Mouse (Mus musculus): ENCODE data around the gene Kdm2b. TPM values are rescaled to one million over a fixed set of nuclear protein-coding genes. Genes with fewer than 3 reads are reported as not detected.

The Kdm2b gene
- total RNA-seq, 1 experiment: 68.6 TPM

DNA sequence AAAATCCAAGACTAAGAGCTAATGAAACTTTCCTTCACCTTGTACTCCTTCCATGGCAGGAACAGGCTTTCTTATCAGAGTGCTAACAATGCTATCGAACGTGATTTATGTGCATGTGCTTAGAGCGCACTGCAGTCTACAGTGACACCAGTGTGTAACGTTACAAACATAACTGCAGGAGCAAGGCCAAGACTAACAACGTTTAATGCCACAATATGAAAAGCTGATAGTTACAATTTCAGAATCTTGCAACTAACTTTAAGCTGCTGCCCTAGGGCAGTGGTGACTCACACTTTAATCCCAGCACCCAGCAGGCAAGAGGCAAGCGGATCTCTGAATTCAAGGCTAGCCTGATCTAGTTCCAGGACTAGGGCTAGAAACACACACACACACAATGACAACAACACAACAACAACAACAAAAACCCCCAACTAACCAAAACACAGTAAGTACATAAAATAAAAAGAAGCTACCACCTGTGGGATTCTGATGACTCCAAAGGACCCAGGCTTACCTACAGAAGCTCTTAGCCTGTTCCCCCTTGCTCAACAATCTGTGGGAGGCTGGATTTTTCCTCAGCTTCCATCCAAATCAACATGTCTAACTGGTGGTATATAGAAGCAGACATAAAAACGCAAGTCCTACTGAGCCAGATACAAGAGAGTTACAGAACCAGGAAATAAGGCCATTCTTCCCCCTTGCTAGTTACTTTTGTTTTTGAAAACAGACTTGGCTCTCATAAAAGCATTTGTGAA, 104.9 kb downstream of the Kdm2b start:
- no peaks in the 10 kb centered on the region for H3K9me3 ChIP-seq (ENCODE audit: control insufficient read depth, insufficient read depth, low read depth, low read length)
- no peak for DNase-seq (ENCODE audit: low read depth, low spot score)
- H3K4me3 ChIP-seq (ENCODE audit: insufficient read depth in 1 of 2, low read depth in 1 of 2, low read length in 2 of 2, poor library complexity in 1 of 2, severe bottlenecking in 1 of 2): no peak overlapping the region
- no peak overlapping the region for H3K9ac ChIP-seq (ENCODE audit: insufficient read depth, low read depth, low read length, poor library complexity, severe bottlenecking)
- H3K4me1 ChIP-seq (ENCODE audit: control insufficient read depth in 2 of 2, insufficient read depth in 2 of 2, low read length in 2 of 2, poor library complexity in 1 of 2): peaks cover 5 to 25% of the 10 kb centered on the region in 2 experiments; a peak in 3 of 4 replicates
- H3K27ac ChIP-seq (ENCODE audit: insufficient read depth, low read depth, low read length, poor library complexity, severe bottlenecking): no peak overlapping the region
- peaks cover 31% of the 10 kb centered on the region for H3K36me3 ChIP-seq (ENCODE audit: control insufficient read depth, insufficient read depth, low read length, poor library complexity, severe bottlenecking)
- TF ChIP-seq HCFC1 (IDR thresholded peaks at IDR 0.05; ENCODE audit: borderline replicate concordance, insufficient read depth, low read length) (no peak), ZNF384 (IDR thresholded peaks at IDR 0.05; ENCODE audit: low read depth, low read length) (no peak), CHD2 (IDR thresholded peaks at IDR 0.05; ENCODE audit: low read depth, low read length) (no peak), MAFK (IDR thresholded peaks at IDR 0.05; ENCODE audit: insufficient read depth, low read depth, low read length) (no peak), ZC3H11A (IDR thresholded peaks at IDR 0.05; ENCODE audit: borderline replicate concordance, low read depth, low read length) (no peak)
- in situ Hi-C loops (cut with MboI; ENCODE audit: low sequenced_read_pairs in 2 of 2, unreplicated experiment in 2 of 2): no loop called here

DNA sequence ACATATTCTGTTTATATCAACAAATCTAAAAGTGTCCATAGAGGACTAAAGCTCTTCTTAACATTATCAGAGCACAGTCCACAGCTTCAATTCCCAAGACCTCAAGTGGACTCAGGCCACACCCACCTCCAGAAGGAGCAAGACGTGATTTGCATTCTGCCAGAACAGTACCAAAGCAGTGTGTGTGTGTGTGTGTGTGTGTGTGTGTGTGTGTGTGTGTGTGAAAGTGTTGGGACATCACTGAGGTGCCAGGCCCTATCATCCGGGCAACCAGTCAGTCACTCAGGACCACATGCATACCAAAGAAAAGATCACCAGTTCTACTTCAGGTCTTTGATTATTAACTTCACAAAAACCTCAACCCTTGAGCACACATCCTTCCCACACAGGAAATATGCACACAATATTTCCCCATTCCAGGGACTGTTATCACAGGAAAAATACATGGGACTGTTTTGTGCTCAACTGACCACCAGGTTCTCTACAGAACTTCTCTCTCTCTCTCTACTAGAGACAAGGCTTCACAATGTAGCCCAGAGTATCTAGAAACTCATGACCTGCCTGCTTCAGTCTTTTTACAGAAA, 105.9 kb downstream of the Kdm2b start:
- no peak for DNase-seq (ENCODE audit: low read depth, low spot score)
- H3K9ac ChIP-seq (ENCODE audit: insufficient read depth, low read depth, low read length, poor library complexity, severe bottlenecking): no peak overlapping the region

DNA sequence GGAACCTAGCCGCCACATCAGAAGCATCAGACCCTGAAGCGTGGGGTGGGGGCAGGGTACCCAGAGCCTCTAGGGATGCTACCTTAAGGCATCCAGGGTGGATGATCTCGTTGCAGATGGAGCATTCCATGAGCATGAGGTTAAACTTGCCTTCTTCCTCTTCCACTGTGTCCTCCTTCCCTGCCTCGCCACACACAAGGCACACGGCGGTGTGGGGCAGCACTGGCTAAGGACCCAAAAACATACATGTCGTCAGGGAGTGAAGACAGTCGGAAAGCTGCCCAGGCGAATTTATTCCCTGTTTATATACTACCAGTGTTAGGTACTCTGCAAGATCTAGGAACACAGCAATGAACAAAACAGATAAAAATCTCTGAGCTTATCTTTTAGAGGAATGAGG, 106.4 kb downstream of the Kdm2b start:
- TF ChIP-seq CHD2 (IDR thresholded peaks at IDR 0.05; ENCODE audit: low read depth, low read length) (no peak), ZNF384 (IDR thresholded peaks at IDR 0.05; ENCODE audit: low read depth, low read length) (no peak), MAFK (IDR thresholded peaks at IDR 0.05; ENCODE audit: insufficient read depth, low read depth, low read length) (no peak), HCFC1 (IDR thresholded peaks at IDR 0.05; ENCODE audit: borderline replicate concordance, insufficient read depth, low read length) (no peak), ZC3H11A (IDR thresholded peaks at IDR 0.05; ENCODE audit: borderline replicate concordance, low read depth, low read length) (no peak)
- H3K9me3 ChIP-seq (ENCODE audit: control insufficient read depth, insufficient read depth, low read depth, low read length): no peaks in the 10 kb centered on the region
- peaks cover 44% of the 10 kb centered on the region for H3K36me3 ChIP-seq (ENCODE audit: control insufficient read depth, insufficient read depth, low read length, poor library complexity, severe bottlenecking)
- H3K27ac ChIP-seq (ENCODE audit: insufficient read depth, low read depth, low read length, poor library complexity, severe bottlenecking): no peak overlapping the region
- H3K4me3 ChIP-seq (ENCODE audit: insufficient read depth in 1 of 2, low read depth in 1 of 2, low read length in 2 of 2, poor library complexity in 1 of 2, severe bottlenecking in 1 of 2): no peak overlapping the region
- in situ Hi-C loops (cut with MboI; ENCODE audit: low sequenced_read_pairs in 2 of 2, unreplicated experiment in 2 of 2): no loop called here
- DNase-seq (ENCODE audit: low read depth, low spot score): no peak
- H3K4me1 ChIP-seq (ENCODE audit: control insufficient read depth in 2 of 2, insufficient read depth in 2 of 2, low read length in 2 of 2, poor library complexity in 1 of 2): peaks cover 5 to 20% of the 10 kb centered on the region in 2 experiments; a peak in 3 of 4 replicates
- no peak overlapping the region for H3K9ac ChIP-seq (ENCODE audit: insufficient read depth, low read depth, low read length, poor library complexity, severe bottlenecking)

More for the DNA sequence above, 105.9 kb downstream of the Kdm2b start:
- no peak for TF ChIP-seq ZNF384 (IDR thresholded peaks at IDR 0.05; ENCODE audit: low read depth, low read length)
- TF ChIP-seq MAFK (IDR thresholded peaks at IDR 0.05; ENCODE audit: insufficient read depth, low read depth, low read length): no peak
- TF ChIP-seq ZC3H11A (IDR thresholded peaks at IDR 0.05; ENCODE audit: borderline replicate concordance, low read depth, low read length): no peak
- no peak for TF ChIP-seq CHD2 (IDR thresholded peaks at IDR 0.05; ENCODE audit: low read depth, low read length)
- TF ChIP-seq HCFC1 (IDR thresholded peaks at IDR 0.05; ENCODE audit: borderline replicate concordance, insufficient read depth, low read length): no peak
- H3K4me1 ChIP-seq (ENCODE audit: control insufficient read depth in 2 of 2, insufficient read depth in 2 of 2, low read length in 2 of 2, poor library complexity in 1 of 2): peaks cover 5 to 23% of the 10 kb centered on the region in 2 experiments; a peak in 3 of 4 replicates
- H3K4me3 ChIP-seq (ENCODE audit: insufficient read depth in 1 of 2, low read depth in 1 of 2, low read length in 2 of 2, poor library complexity in 1 of 2, severe bottlenecking in 1 of 2): no peak overlapping the region
- H3K9me3 ChIP-seq (ENCODE audit: control insufficient read depth, insufficient read depth, low read depth, low read length): no peaks in the 10 kb centered on the region
- H3K27ac ChIP-seq (ENCODE audit: insufficient read depth, low read depth, low read length, poor library complexity, severe bottlenecking): no peak overlapping the region
- H3K36me3 ChIP-seq (ENCODE audit: control insufficient read depth, insufficient read depth, low read length, poor library complexity, severe bottlenecking): peaks cover 41% of the 10 kb centered on the region
- in situ Hi-C loops (cut with MboI; ENCODE audit: low sequenced_read_pairs in 2 of 2, unreplicated experiment in 2 of 2): no loop called here

DNA sequence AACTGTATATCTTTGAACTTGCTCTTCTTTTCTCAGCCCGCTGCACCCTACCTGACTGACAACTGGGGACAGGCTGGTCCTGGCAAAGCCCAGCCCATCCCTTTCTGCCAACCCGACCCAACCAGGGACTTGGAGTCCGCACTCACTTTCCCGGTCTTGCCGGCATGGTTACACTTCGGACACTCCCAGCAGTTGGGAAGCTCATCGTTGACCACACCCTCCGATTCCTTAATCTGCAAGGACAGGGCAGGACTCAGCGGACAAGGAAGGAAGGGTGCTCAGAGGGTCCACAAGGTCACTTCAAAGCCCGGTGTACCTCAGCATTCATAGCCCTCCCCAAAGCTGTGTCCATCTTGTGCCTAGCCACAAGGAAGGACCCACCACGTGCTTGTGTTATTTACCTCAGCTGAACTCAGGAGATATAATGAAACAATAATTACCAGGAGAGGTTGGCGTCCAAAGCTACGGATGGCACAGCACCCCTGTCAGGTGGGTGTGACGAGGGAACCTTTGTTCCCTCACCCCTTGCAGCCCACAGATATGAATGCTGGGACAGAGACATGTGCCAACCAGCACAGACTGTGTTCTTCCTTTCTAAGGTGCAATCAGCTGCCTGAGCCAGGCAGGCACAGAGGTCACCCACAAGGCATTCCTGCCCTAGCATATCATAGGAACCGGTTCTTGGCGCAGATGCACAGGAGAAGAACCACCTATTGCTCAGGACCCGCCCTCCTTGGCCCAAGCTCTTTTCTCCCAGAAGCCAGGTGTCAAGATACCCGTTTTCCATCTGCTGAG, 107.2 kb downstream of the Kdm2b start:
- Histone ChIP-seq H3K36me3 (ENCODE audit: control insufficient read depth, insufficient read depth, low read length, poor library complexity, severe bottlenecking) (peaks cover 47% of the 10 kb centered on the region), H3K9me3 (ENCODE audit: control insufficient read depth, insufficient read depth, low read depth, low read length) (no peaks in the 10 kb centered on the region), H3K27ac (ENCODE audit: insufficient read depth, low read depth, low read length, poor library complexity, severe bottlenecking) (no peak overlapping the region), H3K4me3 (ENCODE audit: insufficient read depth in 1 of 2, low read depth in 1 of 2, low read length in 2 of 2, poor library complexity in 1 of 2, severe bottlenecking in 1 of 2) (peak overlapping the region in 1 of 2 experiments; percentile 10; a peak in 2 of 4 replicates), H3K4me1 (ENCODE audit: control insufficient read depth in 2 of 2, insufficient read depth in 2 of 2, low read length in 2 of 2, poor library complexity in 1 of 2) (peaks cover 5 to 20% of the 10 kb centered on the region in 2 experiments; a peak in 3 of 4 replicates), H3K9ac (ENCODE audit: insufficient read depth, low read depth, low read length, poor library complexity, severe bottlenecking) (0 out of 2 replicates have a peak overlapping the region, but pooled peaks have one; percentile 12)
- in situ Hi-C loops (cut with MboI; ENCODE audit: low sequenced_read_pairs in 2 of 2, unreplicated experiment in 2 of 2): no loop called here
- TF ChIP-seq MAFK (IDR thresholded peaks at IDR 0.05; ENCODE audit: insufficient read depth, low read depth, low read length): no peak
- DNase-seq (ENCODE audit: low read depth, low spot score): no peak
